Mouse (Mus musculus) erythroblast, embryonic 14.5 days (primary cell): ENCODE data around the gene Aurkaip1. TPM values are rescaled to one million over a fixed set of nuclear protein-coding genes. Genes with fewer than 3 reads are reported as not detected.

Experiments
- H3K27me3 ChIP-seq: 2 replicates; pipeline ENCODE4 v1.6.1; 2012; ENCODE audit warnings: inconsistent platforms; ENCODE audit not compliant: control insufficient read depth
- H3K36me3 ChIP-seq: 2 replicates; pipeline ENCODE4 v1.6.1; 2012; ENCODE audit warnings: mild to moderate bottlenecking, inconsistent platforms; ENCODE audit not compliant: control insufficient read depth
- H3K4me1 ChIP-seq: 2 replicates; pipeline ENCODE4 v1.6.1; 2012; ENCODE audit warnings: inconsistent platforms; ENCODE audit not compliant: control insufficient read depth
- H3K4me3 ChIP-seq: replicated peaks from 2 replicates; pipeline ENCODE3; 2012; ENCODE audit warnings: moderate library complexity, mild to moderate bottlenecking, inconsistent platforms
- H3K9me3 ChIP-seq: 2 replicates; pipeline ENCODE4 v1.6.1; 2012; ENCODE audit warnings: low read length, inconsistent platforms, mixed read lengths; ENCODE audit not compliant: control insufficient read depth
- GATA1 ChIP-seq: IDR thresholded peaks from 2 replicates; pipeline ENCODE4 v1.6.1; 2012; ENCODE audit warnings: low read length, inconsistent platforms, mixed read lengths
- TAL1 ChIP-seq: IDR thresholded peaks from 3 replicates; pipeline ENCODE4 v1.6.1; 2012; ENCODE audit warnings: low read length, inconsistent platforms, mixed read lengths
- polyA plus RNA-seq: library from polyadenylated mRNA; stranded (reverse); fragments of >175 nt; gene quantifications from 2 replicates; pipeline ENCODE4 v1.2.3, GENCODE M21; 2012

Aurkaip1 gene
- polyA plus RNA-seq, 1 experiment: 40.5 TPM

DNA sequence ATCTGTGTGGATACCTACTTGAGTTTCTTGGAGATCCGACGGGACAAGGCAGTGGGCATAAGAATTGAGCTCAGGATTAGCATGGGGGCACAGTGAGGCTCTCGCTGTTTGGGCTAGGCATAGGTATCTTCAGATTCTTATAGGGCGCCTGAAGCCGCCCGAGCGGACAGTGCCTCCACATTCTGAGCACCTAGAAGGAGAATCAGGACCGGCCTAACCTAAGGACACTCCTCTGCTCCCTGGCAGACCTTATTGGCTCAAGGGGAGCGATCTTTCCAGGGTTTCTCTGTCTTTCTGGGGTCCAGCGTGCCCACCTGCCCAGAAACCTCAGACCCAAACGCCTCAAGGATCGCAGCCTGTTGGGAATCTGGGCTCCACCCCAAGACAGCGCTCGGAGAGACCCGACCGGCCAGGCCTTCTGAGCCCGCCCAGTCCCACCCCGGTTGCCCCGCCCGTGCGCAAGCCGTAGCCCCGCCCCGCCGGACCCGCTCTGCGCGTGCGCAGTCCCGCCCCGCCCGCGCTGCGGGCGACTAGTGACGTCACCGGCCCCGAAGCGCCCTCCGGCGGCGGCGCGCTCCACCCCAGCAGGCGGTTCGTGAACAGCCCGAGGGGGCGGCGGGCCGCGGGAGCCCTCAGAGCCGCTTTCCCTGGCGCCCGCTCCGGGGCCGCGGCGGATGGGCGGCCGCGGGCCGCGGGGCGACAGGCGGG lies 16.0 kb downstream of the Aurkaip1 start, which contains the start of gene Dvl1:
Gene Dvl1 (plus strand): TSS at position 532 of the 708 bp plus-strand sequence.
- Histone ChIP-seq H3K9me3 (no peaks in the 10 kb centered on the region), H3K4me3 (peak within 1 kb of the TSS; percentile 97), H3K36me3 (peaks cover 24% of the 10 kb centered on the region), H3K27me3 (peaks cover 23% of the 10 kb centered on the region), H3K4me1 (peaks cover 53% of the 10 kb centered on the region)
- TF ChIP-seq GATA1 (no peak), TAL1 (no peak)

DNA sequence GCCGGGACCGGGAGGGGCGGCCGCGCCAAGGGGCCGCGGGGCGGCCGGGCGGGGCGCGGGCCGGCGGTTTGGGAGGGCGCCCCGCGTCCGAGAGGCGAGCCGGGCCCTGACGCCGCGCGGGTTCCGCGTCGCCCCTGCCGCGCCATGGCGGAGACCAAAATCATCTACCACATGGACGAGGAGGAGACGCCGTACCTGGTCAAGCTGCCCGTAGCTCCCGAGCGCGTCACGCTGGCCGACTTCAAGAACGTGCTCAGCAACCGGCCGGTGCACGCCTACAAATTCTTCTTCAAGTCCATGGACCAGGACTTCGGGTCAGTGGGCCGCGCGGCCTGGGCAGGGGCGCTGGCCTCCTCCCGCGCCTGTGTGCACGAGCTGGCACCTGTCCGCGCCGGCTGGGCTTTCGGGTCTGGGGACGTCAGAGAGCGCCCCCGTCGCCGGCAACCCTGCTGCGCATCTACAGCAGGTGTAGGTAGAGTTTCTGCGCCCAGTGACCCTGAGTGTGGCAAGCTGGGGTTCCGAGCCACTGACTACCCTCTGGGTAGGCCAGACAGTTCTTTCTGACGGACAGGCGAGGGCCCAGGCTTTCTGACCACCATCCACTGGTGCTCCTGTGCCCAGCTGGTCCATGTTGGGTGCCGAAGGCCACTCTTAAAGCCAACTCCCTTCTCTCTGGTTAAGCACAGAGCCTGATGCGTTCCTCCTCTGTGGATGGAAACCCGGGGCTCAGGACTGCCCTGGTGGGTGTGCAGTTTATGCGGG lies 16.7 kb downstream of the Aurkaip1 start:
- peaks cover 30% of the 10 kb centered on the region for H3K36me3 ChIP-seq
- peak overlapping the region; percentile 97 for H3K4me3 ChIP-seq
- no peaks in the 10 kb centered on the region for H3K9me3 ChIP-seq
- H3K4me1 ChIP-seq: peaks cover 57% of the 10 kb centered on the region
- H3K27me3 ChIP-seq: peaks cover 15% of the 10 kb centered on the region
- TF ChIP-seq GATA1 (no peak), TAL1 (no peak)

DNA sequence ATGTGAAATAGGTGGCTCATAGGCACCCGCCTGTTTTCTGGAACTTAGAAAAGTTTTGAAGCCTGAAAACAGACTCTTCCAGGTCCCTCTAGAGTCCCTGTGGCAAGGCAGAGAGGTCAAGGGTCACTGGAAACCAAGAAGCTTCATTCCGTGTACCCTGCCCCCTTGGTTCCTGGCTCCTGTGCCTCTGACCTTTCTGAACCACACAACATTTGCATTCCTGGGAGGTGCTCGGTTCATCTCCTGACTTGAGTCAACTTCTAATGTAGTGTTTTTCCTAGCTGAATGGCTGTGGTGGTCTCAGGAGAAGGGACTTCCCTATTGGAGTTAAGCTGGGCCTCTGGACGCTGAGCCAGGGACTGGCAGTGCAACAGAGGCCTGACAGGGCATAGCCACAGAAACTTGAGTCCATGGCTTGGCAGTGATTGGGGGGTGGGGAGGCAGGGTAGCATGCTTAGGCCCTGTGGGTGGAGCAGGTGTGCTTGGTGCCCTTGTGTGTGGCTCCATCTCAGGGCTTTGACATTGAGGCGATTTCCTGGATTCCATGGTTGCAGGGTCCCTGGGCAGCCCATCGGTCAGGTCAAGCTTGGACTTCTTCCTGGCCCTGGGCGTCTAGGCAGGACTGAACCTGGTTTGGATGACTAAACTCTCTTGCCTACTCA lies 17.5 kb downstream of the Aurkaip1 start:
- TF ChIP-seq TAL1 (no peak), GATA1 (no peak)
- Histone ChIP-seq H3K27me3 (peaks cover 7% of the 10 kb centered on the region), H3K4me1 (peaks cover 58% of the 10 kb centered on the region), H3K36me3 (peaks cover 36% of the 10 kb centered on the region), H3K9me3 (no peaks in the 10 kb centered on the region), H3K4me3 (peak overlapping the region; percentile 97)

DNA sequence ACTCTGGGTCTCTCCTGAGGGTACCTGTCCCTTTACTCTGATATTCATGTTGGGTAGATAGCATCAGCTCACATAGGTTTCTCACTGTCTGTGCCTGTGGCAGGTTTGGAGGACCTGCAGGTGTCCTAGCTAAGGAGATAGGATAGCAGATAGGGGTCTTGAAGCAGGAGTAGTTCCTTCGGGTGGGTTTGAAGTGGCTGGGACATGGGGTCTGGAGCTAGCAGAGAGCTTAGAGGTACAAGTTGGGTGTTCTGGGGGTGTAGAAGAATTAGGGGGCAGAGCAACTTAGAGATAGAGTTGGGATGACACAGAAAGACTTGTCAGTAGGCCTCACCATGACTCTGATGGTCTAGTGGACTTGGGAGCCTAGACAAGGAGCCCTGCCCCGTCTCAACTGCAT lies 18.3 kb downstream of the Aurkaip1 start:
- TF ChIP-seq TAL1 (no peak), GATA1 (no peak)
- H3K4me1 ChIP-seq: peaks cover 59% of the 10 kb centered on the region
- H3K4me3 ChIP-seq: peak overlapping the region; percentile 97
- H3K36me3 ChIP-seq: peaks cover 44% of the 10 kb centered on the region
- peaks cover 4% of the 10 kb centered on the region for H3K27me3 ChIP-seq
- no peaks in the 10 kb centered on the region for H3K9me3 ChIP-seq

DNA sequence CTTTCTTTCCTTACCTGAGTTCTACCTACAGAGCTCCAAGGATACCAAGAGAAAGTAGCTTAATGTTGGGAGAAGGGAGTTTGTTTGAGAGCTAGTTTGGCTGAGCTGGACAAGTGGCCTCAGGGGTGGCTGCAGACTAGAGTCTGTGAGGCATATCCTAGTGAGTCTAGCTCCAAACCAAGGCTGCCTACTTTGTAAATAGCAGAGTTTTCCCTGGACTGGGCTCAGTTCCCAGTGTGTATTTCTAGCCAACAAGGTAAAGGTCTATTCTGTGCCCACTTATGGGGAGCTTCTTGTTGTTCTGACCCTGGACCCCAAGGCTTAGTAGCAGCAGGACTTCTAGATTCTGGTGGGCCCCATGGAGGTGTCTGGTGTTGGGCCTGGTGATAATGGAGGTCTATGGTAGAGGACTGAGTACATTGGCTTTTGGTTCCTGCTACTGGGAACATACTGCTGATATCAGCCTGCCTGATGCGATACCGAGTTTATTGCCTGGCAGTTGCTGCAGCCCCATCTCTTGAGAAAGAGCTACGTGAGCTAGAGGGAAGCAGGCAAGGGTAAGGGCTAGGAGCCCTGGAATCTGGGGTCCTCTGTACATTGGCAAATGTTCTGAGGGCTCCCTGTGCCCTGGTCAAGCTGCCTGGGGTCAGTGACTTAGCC lies 18.9 kb downstream of the Aurkaip1 start:
- H3K36me3 ChIP-seq: peaks cover 50% of the 10 kb centered on the region
- H3K4me1 ChIP-seq: peaks cover 64% of the 10 kb centered on the region
- H3K9me3 ChIP-seq: no peaks in the 10 kb centered on the region
- H3K27me3 ChIP-seq: peaks cover 4% of the 10 kb centered on the region
- TF ChIP-seq TAL1: no peak
- TF ChIP-seq GATA1: no peak
- H3K4me3 ChIP-seq: peak overlapping the region; percentile 97

DNA sequence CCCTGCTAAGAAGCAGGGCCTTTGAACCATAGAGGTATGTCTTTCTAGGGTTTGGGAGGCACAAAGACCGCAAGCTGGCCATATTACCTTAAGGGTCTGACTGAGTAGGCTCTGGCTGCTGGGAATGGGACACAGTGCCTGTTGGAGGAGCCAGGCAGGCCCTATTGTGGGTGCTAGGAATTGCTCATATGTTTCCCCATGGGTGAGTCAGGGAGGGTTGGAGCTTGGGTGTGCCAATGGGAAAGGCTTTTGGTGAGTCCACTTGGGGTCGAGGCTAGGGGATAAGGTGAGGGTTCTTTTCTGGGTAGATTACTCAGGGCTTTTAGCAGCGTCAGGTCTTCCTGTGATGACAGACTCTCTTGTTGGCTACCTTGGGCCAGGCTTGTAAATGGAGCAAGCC lies 20.3 kb downstream of the Aurkaip1 start:
- Histone ChIP-seq H3K9me3 (no peaks in the 10 kb centered on the region), H3K4me1 (peaks cover 77% of the 10 kb centered on the region), H3K27me3 (no peaks in the 10 kb centered on the region), H3K4me3 (no peak overlapping the region), H3K36me3 (peaks cover 64% of the 10 kb centered on the region)
- TF ChIP-seq GATA1: no peak
- TF ChIP-seq TAL1: no peak

DNA sequence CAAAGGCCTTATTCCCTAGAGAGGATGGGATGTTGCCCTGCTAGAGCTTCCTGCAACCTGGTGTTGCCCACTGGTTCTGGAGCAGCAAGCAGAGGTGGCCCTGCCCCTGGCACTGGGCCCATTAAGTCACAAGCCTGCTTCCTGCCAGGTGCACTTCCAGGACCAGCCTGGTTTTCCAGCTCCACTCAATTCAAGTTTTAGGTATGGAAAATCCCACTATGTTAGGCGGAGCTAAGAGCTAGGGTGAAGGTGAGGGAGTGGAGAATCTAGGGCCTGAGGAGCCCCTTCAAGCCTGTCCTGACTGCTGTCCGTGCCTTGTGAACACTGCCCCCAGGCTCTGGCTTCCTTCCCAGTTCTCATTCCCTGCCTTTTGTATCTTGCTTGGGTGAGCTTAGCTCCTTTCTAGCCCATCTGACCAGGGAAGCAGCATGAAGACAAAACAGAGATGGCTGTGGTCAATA lies 20.9 kb downstream of the Aurkaip1 start:
- H3K4me3 ChIP-seq: no peak overlapping the region
- TF ChIP-seq TAL1 (no peak), GATA1 (no peak)
- peaks cover 77% of the 10 kb centered on the region for H3K4me1 ChIP-seq
- H3K9me3 ChIP-seq: no peaks in the 10 kb centered on the region
- H3K27me3 ChIP-seq: no peaks in the 10 kb centered on the region
- peaks cover 70% of the 10 kb centered on the region for H3K36me3 ChIP-seq

DNA sequence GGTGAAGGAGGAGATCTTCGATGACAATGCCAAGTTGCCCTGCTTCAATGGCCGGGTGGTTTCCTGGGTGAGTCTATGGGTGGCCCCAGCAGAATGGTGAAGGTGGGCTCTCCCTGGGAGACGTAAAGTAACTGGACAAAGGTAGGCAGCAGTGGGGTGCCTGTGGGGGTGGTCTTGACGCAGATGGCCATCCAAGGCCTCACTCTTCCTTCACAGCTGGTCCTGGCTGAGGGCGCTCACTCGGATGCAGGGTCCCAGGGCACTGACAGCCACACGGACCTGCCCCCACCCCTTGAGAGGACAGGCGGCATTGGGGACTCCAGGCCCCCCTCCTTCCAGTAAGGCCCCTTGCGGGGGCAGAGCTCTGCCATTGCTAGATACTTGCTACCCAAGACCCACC lies 22.3 kb downstream of the Aurkaip1 start:
- Histone ChIP-seq H3K4me1 (peaks cover 71% of the 10 kb centered on the region), H3K36me3 (peaks cover 85% of the 10 kb centered on the region), H3K4me3 (no peak overlapping the region), H3K9me3 (no peaks in the 10 kb centered on the region), H3K27me3 (no peaks in the 10 kb centered on the region)
- TF ChIP-seq GATA1 (no peak), TAL1 (no peak)

DNA sequence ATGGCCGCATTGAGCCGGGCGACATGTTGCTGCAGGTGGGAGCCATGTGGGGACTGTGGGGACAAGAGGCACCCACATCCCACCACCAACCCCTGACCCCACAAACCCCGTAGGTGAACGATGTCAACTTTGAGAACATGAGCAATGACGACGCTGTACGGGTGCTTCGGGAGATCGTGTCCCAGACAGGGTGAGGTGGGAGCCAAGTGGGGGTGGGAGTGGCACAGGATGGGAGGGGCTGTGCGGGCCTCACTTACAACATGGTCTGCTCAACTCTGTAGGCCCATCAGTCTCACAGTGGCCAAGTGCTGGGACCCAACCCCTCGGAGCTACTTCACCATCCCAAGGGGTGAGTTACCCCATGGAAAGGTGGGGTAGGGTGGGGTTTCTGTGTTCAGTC lies 23.9 kb downstream of the Aurkaip1 start:
- H3K4me1 ChIP-seq: peaks cover 55% of the 10 kb centered on the region
- no peak overlapping the region for H3K4me3 ChIP-seq
- H3K27me3 ChIP-seq: no peaks in the 10 kb centered on the region
- TF ChIP-seq GATA1 (no peak), TAL1 (no peak)
- H3K9me3 ChIP-seq: no peaks in the 10 kb centered on the region
- peaks cover 93% of the 10 kb centered on the region for H3K36me3 ChIP-seq
